Mouse (Mus musculus): ENCODE data around the gene Ric3.
A peak's percentile ranks its signal among the peaks of the same experiment; 100 is the strongest.
"Not testable (repeated sequence)": the region's sequence is repeated elsewhere in the genome, so short reads cannot be mapped to it uniquely, and the experiment has no call there.

Ric3 gene

DNA sequence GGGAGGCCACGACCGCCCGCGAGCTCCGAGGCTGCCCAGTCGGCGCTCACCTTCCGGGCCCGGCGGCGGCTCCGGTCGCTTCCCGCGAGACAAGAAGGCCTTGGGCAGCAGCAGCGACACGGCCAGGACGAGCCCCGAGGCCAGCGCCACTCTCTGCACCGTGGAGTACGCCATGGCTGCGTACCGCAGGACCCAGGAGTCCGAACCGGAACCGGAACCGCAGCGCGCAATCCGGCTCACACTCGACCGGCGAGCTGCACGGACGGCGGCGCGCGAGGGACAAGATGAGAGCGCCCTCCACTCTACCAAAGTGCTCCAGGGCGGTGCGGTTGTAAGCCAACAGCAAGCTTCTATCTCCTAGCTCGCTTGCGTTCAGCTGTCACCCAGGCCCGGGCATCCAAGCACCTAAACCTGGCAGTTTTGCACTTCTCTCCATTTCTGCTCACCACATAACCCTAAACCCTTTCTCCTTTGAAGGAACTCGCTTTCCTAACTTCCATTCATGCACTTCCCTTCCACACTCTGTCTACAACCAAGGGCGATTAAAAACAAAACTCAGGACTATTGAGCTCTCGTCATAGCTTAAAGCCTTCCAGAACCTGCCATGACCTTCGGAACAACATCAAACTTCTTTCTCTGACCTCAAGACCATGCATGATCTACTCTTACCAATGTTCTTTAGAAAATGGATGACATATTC is at the start of gene Ric3:
Gene Ric3 (minus strand): TSS at position 219 of the 700 bp plus-strand sequence.
- DNase-seq (ENCODE audit: low spot score in 2 of 2), result peak; percentile 27 to 43

DNA sequence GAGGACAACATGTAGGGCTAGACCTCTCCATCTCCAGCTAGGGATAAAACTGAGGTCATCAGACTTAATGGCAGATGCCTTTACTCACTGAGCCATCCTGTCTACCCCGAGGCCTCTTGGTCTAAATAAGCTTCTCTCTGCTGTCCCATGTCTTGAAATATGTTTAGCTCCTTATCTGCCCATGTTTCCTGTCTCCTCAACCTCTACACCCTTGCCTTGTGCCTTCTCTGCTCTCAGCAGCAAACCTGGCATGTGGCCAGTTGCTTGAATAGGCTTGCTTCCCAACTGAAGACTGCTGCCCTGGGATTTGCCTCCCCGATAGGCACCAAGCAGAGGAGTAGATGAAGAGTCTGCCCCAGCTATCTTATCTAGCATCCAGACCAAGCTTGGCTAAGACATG is 48.4 kb upstream of the Ric3 start:
- DNase-seq (ENCODE audit: low spot score in 2 of 2), result no peak

DNA sequence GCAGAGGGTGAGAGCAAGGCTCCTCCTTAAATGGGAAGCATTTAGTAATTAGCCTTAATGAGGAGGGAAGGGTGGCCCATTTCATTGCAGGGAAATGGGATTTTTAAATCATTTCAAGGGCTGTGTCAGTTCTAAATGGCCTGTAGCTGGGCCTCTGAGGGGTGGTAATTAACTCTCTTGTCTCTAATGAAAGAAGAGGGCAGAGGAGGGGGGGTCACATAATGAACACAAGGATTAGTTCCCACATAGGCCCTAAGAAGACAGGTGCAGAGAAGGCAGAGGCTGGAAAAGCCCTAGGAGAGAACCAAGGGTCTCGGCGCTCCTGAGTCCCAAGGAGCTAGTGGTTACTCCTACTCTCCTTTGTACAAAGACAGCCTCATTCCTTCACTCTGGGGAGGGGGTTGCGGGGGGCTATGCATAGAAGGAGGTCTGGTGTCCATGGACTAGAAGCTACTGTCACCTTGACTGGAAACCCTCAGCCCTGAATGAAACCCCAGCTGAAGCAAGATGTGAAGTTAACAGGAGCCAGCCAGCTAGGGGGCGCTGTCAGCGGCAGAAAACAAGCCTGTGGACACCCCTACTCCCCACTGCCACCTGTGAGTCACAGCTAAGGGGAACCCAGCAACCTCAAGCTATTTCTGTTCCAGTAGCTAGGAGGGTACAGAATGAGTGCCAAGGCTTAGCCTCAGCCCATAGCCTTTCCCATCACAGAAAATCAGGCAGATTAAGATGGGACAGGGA is 47.0 kb upstream of the Ric3 start:
- DNase-seq (ENCODE audit: low spot score in 2 of 2), result no peak

DNA sequence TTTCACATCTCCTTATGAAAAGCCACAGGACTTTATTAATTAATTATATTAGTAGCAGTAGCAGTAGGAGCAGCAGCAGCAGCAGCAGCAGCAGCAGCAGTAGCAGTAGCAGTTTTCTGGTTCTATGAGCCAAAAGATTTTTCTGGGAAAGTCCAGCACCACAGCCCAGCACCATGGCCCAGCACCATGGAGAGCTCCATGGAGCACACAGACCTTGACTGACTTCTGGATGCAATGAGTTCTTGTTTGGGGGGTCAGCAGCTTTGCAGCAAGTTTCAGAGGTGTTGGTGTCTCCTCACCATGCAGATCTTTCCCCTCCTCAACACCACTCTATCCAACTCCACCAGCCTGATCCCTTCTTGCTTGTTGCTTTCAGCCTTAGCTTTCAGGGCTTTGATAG is 46.3 kb upstream of the Ric3 start:
- no peak for DNase-seq (ENCODE audit: low spot score in 2 of 2)

DNA sequence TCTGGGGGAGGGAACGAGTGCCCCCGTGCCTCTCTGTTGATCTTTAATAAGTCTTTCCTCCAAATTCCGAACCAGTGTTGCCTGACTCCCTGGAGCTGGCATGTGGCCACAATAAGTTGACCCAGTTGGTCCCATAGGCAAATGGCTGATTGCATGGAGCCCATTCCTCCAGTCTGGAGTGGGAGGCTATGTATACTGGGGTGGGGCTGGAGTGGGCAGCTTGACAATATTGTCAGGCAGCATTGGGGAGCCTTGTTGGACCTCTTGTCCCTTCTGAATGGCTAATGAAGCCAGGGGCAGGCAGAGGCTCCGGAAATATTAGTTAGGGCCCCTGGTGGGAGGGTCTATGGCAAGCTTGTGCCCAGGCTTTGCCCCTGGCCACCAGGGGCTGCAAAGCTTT is 32.8 kb upstream of the Ric3 start:
- no peak for DNase-seq (ENCODE audit: low spot score in 2 of 2)

DNA sequence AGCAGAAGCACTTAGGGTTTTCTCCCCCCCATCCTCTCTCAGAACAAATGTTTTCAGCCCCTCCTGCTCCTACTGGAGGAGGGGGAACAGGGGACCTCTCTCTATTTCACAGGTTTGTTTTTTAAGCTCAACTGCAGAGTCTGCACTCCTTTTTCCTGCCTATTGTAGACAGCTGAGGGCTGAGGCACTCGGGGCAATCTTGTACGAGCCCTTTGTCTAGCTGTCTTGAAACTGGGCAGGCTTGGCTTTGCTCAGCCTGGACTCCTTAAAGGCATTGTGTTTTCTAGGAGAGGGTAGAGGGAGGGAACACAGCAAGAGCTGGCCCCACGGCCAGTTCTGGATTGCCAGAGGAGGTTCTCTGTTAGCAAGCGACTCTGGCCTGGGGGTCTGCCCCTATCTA is 32.4 kb upstream of the Ric3 start:
- not testable (repeated sequence) for DNase-seq (ENCODE audit: low spot score in 2 of 2)

DNA sequence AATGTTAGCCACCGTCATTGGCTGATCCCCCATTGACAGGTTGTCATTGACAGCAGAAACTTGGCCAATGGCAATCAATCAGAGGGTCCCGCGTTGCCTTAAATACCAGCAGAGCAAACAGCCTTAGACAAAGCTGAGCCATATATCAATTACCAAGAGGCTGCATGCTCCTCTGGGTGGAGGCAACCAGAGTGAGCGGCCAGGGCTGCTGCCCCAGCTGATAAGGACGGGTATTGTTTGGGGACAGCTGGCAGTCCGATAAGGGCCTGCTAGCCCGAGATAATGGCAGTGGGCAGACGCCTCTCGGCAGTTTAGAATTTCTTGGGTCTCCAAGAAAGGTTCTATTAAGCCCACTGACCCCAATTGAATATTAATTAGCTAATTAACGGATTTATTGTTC is 31.8 kb upstream of the Ric3 start:
- no peak for DNase-seq (ENCODE audit: low spot score in 2 of 2)

DNA sequence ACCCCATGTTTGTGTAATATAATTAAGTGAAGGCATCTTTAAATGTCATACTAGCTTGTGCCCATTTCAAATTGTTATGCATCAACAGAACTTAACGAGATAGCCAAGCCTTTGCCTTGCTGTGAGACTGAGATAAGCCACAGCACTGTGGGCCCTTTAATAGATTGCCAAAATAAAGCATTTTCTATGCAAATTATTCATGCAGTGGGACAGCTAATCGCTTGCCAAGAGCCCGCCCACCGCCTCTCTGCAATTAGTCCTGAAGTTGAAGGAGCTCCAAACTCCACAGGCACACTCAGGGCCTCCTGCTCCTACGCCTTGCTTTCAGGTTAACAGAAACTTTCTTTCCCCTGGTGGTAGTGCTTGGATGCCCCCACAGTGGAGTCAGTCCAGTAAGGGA is 27.9 kb upstream of the Ric3 start:
- no peak for DNase-seq (ENCODE audit: low spot score in 2 of 2)

DNA sequence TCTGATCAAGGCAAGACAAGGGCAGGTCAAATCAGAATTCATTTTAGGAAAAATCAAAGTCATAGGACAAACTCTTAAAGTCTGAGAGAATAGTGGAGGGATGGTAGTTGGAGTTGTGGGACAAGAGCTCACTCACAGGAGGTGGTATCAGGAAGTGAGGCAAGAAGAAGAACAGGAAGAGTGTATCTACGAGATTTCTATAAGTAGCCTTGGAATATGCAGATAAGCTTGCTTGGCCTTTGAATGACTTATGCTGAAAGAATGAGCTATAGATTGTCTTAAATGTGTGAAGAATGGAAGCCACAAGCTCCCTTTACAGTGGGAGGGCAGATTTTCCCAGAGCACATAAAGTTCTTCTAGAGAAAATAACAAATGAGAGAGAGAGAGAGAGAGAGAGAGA is 21.8 kb upstream of the Ric3 start:
- DNase-seq (ENCODE audit: low spot score in 2 of 2), result no peak

DNA sequence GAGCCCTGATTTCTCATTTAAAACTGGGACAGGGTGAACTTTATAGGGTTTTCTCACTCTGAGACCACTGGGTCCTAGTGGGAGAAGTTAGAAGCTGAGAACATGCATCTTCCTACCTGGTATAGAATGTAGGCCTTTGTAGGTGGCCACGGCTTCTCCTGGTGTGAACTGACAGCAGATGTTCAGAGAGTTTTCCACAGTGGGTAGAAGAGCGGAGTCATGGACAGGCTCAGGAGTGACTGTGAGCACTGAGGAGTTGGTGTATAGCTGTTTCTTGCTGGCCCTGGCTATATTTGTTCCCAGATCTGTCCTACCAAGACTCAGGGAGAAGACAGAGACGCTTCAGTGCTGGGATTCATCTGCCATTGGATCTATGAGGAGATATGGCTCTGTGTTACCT is 18.0 kb upstream of the Ric3 start:
- DNase-seq (ENCODE audit: low spot score in 2 of 2), result no peak

DNA sequence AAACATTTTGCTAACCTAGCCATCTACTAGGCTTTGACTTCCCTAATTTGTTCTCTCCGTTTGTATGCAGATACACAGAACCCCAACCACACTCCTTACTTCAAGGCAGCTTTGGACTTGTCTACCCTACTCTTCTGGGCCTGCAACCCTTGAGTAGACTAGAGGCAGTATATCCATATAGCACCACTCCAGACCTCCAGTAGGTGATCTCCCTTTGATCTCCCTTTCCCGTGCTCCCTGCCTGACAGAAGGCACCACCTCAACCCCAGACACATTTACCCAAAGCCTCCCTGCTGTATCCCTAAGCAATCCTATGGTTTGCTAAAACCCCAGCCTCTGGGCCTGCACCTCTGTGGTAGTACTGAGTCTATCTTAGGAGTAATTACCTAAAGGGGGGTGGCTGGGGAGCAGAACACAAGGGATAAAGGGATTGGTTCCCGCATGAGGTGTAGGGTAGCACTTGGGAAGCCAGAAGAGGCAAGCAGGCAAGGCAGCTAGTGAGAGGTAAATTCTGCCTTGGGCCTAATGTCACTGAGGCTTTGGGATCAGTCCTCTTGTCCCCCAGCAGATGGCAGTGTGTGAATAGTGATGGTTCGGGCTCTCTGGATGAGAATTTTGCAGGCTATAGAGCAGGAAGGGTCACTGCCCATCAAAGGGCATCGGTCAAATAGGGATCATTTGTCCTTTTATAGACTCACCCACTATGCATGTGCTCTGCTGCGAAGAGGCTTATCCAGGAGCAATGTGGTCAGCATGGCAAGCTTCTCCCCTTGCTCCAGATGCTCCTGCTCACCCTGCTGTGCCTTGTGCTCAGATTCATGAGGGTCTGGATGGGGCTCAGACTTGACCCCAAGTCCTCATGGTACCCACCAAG is 15.3 kb upstream of the Ric3 start:
- peak; percentile 10 to 15 for DNase-seq (ENCODE audit: low spot score in 2 of 2)

DNA sequence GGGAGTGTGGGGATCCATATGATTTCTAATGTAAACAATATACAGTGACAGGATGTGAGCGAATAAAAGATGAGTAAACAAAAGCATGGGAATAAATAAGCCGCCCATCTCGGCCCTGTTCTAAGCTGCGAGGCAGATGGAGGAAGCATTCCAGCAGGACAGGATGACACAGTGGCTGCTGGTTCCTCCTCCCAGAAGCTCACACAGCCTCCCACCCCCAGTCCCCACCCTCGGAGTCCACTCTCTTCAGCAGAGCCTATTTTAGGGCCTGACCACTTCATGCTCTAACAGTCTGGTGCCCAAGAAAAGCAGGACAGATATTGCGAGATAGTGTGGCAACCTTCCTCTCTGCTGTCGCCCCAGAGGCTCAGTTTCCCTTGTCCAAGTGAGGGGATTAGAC is 14.1 kb upstream of the Ric3 start:
- no peak for DNase-seq (ENCODE audit: low spot score in 2 of 2)

DNA sequence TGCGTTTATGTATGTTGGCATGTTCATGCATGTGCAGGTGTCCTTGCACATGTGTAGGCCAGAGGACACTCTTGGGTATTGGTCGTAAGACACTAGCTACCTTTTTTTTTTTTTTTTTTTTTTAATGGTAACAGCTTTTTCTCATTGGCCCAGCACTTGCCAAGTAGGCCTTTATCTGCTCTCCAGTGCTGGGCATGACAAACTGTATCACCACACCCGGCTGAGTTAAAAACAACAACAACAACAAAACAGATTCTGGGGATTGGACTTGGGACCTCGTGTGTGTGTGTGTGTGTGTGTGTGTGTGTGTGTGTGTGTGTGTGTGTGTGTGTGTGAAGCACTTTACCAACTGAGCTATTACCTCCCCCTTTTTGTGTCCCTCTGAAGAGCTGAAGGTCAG is 13.5 kb upstream of the Ric3 start:
- DNase-seq (ENCODE audit: low spot score in 2 of 2), result no peak

DNA sequence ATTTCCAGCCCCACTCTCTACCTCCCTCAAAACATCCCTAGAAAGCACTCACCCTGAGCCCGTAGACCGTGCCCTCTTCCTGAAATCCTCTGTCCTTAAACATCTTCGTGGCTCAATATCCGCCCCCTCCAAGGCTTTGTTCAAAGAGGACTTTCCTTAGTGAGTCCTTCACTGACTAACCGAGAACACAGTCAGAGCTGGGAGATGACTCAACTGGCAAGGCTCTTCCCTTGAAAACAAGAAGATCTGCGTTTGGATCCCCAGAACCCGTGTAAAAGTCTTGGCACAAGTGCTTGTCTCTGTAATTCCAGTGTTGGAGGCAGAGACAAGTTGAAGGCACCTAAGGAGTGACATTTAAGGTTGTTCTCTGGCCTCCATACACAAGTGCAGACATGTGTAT is 11.2 kb upstream of the Ric3 start:
- DNase-seq (ENCODE audit: low spot score in 2 of 2), result no peak

DNA sequence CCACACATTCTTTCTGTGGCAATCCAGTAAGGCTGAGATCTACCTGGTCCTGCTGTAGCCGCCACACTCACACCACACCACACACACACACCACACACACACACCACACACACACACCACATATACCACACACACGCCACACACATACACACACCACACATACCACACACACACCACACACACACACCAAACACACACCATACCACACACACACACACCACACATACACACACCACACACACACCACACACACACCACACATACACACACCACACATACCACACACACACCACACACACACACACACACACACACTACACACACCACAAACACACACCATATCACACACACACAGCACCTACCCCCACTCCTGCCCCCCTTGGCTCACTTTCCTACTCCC is 8.2 kb upstream of the Ric3 start:
- not testable (repeated sequence) for DNase-seq (ENCODE audit: low spot score in 2 of 2)

DNA sequence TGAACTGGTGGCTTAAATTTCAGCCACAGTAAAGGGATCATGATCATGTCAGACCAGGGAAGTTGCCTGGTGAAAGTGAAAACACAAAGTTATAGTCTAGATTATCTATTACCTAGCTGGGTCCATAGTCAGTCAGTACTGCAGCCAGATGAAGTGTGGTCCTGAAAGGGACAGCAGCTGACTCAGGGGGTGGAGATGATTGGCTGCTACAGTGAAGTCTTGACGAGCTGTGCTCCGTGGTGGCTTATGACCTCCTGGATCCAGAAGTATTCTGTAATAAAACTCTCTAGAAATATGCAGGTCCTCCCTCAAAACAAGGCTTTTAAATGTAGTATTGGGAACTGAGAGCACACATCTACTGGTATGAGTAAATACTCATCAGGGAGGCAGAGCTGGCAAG is 3.8 kb upstream of the Ric3 start:
- no peak for DNase-seq (ENCODE audit: low spot score in 2 of 2)

DNA sequence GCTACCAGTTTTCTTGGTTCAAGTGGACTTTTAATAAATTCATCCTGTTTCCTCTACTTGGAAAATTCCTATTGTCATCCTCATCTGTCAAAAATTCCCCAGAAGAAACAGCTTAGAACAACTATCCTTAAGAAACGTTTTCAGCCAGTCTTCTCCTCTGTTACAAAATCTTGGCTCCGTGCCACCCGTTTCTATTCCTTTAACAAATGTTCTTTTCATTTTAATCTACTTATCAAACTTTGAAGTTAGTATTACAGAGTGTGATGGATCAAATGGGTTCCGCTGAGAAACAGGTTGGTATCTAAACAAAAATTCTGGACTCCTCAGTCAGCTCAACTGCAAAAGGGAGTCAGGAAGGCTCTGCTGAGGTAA is 668 bp upstream of the Ric3 start:
- DNase-seq (ENCODE audit: low spot score in 2 of 2), result no peak

DNA sequence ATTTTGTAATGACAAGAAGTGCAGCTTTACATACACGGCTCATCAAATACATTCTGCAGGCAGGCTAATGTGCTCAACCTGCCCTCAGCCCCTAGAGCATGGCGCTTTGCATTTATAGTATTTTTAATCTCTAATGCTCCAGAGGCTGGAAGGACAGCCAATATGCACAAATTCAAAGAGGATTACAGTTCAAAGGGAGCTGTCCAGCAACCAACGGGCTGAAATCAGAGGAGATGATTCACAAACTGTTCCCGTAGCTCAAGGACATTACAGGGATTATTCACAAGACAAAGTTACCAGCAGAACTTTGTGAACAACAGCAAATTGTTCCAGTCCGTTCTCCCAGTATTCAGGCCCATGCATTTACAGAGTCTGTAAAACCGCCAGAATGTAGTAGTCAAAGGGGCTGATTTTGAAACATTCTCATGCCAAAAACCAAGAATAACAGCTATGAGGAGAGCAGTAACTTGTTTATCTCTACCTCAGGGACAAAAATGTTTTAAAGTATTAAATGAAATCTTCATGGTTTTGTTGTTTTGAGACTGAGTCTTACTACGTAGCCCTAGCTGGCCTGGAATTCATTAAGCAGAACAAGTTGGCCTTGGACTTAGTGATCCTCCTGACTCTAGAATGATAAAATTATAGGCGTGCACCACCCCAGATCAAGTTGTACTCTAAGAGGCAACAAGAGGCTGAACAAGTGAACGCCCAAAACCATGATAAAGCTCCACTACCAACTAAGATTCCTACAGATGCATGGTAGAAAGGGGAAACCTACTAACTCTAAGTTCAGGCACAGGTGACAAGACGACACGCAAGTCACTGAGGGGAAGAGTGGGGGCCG is 640 bp downstream of the Ric3 start:
- DNase-seq (ENCODE audit: low spot score in 2 of 2), result peak; percentile 26 to 31

DNA sequence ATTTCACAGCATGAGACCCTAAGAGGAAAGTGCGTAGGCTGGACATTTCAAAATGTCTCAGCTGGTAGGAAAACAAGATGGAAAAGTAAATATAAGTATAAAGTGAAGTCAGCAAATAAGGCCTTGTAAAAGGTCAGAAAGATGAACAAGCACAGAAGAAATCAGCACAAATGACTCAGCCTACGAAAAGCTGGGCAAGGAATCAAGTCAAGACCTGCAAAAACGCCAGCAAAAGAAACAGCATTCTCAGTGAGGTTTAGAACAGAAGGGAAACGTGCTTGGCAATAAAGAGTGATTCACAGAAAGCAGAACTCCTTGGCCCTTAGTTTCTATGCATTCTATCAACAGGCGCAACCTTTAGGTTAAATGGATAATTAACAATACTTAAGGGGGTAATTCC is 10.8 kb downstream of the Ric3 start:
- DNase-seq (ENCODE audit: low spot score in 2 of 2), result peak in 1 of 2 experiments; percentile 4

DNA sequence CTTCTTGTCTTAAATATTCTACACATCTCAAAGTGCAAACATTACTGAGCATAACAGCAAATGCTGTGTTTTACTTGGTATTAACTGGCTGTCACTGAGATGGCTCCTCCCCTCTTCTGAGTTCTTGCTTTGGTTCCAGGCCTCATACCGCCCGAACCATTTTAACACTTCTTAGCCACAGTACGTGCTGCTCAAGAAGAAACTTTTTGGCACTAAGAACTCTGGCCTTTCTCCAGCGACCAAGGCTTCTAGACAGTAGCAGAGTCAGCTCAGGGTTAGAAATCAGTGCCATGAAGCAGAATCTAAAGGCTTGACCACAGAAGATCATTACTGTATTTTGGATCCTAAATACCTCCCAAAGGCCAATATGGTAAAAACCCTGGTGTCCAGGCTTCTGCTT is 13.5 kb downstream of the Ric3 start:
- DNase-seq (ENCODE audit: low spot score in 2 of 2), result no peak

DNA sequence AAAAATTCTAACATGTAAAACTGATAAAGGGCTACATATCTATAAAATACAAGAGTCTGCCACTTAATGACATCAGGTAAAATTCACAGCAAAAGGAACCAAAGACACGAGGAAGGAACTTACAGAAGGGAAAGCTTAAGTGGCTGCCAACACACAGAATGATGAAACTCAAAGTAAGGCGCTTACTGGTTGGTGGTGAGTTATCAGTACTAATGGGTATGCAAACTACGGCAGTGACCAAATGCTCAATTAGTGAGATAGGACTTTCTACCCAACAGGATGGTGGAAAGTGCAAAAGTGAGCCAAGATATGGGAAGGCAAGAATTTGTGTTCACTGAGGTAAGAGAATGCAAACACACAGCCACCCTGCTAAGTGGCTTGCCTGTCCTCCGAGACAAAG is 23.6 kb downstream of the Ric3 start:
- no peak for DNase-seq (ENCODE audit: low spot score in 2 of 2)

DNA sequence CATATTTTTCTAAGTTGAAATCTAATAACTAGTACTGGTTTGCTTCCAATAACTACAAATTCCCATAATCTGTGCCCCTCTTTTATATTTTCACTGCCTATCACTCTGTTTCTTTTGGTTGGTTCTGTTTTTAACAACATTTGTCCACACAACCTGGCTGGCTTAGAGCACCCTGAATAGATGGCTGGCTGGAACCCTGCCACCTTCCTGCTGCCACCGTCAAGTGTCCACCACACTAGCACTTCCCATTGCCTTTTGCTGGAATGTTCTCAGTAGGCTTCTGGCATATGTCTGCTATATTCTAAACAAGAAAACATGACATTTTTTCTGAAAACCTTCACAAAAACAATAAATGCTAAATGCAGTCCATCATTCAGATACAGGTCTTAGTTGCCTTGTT is 32.3 kb downstream of the Ric3 start:
- no peak for DNase-seq (ENCODE audit: low spot score in 2 of 2)
